Mouse (Mus musculus): ENCODE data around the gene Fah. TPM values are rescaled to one million over a fixed set of nuclear protein-coding genes. Genes with fewer than 3 reads are reported as not detected.

The Fah gene
- polyA plus RNA-seq, 1 experiment from 2014 or later = 10.7 TPM

- ATAC-seq (ENCODE audit: insufficient read depth) = no peak
- Histone ChIP-seq H3K9me3 (ENCODE audit: low read depth, low read length) (no peaks in the 10 kb centered on the region), H3K4me1 (ENCODE audit: insufficient read depth) (no peaks in the 10 kb centered on the region), H3K27me3 (ENCODE audit: insufficient read depth, low read length) (no peaks in the 10 kb centered on the region), H3K4me2 (no peak overlapping the region), H3K27ac (ENCODE audit: low read depth) (no peak overlapping the region), H3K36me3 (ENCODE audit: insufficient read depth) (peaks cover 14% of the 10 kb centered on the region), H3K9ac (no peak overlapping the region), H3K4me3 (ENCODE audit: low read depth, low read length) (no peak overlapping the region)
- no peak for TF ChIP-seq CTCF (IDR thresholded peaks at IDR 0.05; ENCODE audit: low read depth)
- WGBS = 71% methylated on average over 1 of the region's 1 CpGs
- DNase-seq = no peak
These were observed 5.1 kb upstream of the Fah start for GRCm38 (mm10) chr7:84611609-84612008.

- peak overlapping the region; percentile 94 for H3K4me2 ChIP-seq
- no peaks in the 10 kb centered on the region for H3K9me3 ChIP-seq (ENCODE audit: low read depth, low read length)
- no peak overlapping the region for H3K27ac ChIP-seq (ENCODE audit: low read depth)
- WGBS = under 1% methylated on average over 36 of the region's 36 CpGs
- H3K36me3 ChIP-seq (ENCODE audit: insufficient read depth) = no peaks in the 10 kb centered on the region
- no peak for TF ChIP-seq CTCF (IDR thresholded peaks at IDR 0.05; ENCODE audit: low read depth)
- H3K27me3 ChIP-seq (ENCODE audit: insufficient read depth, low read length) = no peaks in the 10 kb centered on the region
- H3K4me1 ChIP-seq (ENCODE audit: insufficient read depth) = 0 out of 2 replicates have a peak, but pooled peaks cover 4% of the 10 kb centered on the region
- H3K9ac ChIP-seq = peak overlapping the region; percentile 54
- DNase-seq (peak; percentile 50), ATAC-seq (ENCODE audit: insufficient read depth) (peak; percentile 94)
- peak overlapping the region; percentile 57 for H3K4me3 ChIP-seq (ENCODE audit: low read depth, low read length)
These were observed 724 bp downstream of the Fah start for GRCm38 (mm10) chr7:84605704-84606292.

GRCm38 (mm10) chr7:84605033-84605687 lies 1.4 kb downstream of the Fah start:
- Histone ChIP-seq H3K4me2 (peak overlapping the region; percentile 94), H3K27me3 (ENCODE audit: insufficient read depth, low read length) (no peaks in the 10 kb centered on the region), H3K36me3 (ENCODE audit: insufficient read depth) (no peaks in the 10 kb centered on the region), H3K27ac (ENCODE audit: low read depth) (no peak overlapping the region), H3K9ac (peak overlapping the region; percentile 54), H3K9me3 (ENCODE audit: low read depth, low read length) (no peaks in the 10 kb centered on the region), H3K4me3 (ENCODE audit: low read depth, low read length) (peak overlapping the region; percentile 57), H3K4me1 (ENCODE audit: insufficient read depth) (0 out of 2 replicates have a peak, but pooled peaks cover 4% of the 10 kb centered on the region)
- TF ChIP-seq CTCF (IDR thresholded peaks at IDR 0.05; ENCODE audit: low read depth) = no peak
- WGBS = 9% methylated on average over 19 of the region's 19 CpGs
- ATAC-seq (ENCODE audit: insufficient read depth) (peak; percentile 48; the same call in 1 of the 2 replicates), DNase-seq (peak; percentile 23)

GRCm38 (mm10) chr7:84604501-84604900 lies 2.0 kb downstream of the Fah start:
- WGBS = 70% methylated on average over 3 of the region's 3 CpGs
- Histone ChIP-seq H3K9ac (no peak overlapping the region), H3K27me3 (ENCODE audit: insufficient read depth, low read length) (no peaks in the 10 kb centered on the region), H3K4me2 (no peak overlapping the region; the same call in 1 of the 2 replicates), H3K36me3 (ENCODE audit: insufficient read depth) (no peaks in the 10 kb centered on the region), H3K27ac (ENCODE audit: low read depth) (no peak overlapping the region), H3K4me1 (ENCODE audit: insufficient read depth) (0 out of 2 replicates have a peak, but pooled peaks cover 4% of the 10 kb centered on the region), H3K9me3 (ENCODE audit: low read depth, low read length) (no peaks in the 10 kb centered on the region), H3K4me3 (ENCODE audit: low read depth, low read length) (no peak overlapping the region)
- TF ChIP-seq CTCF (IDR thresholded peaks at IDR 0.05; ENCODE audit: low read depth) = no peak
- no peak for ATAC-seq (ENCODE audit: insufficient read depth)
- no peak for DNase-seq

- no peaks in the 10 kb centered on the region for H3K27me3 ChIP-seq (ENCODE audit: insufficient read depth, low read length)
- H3K36me3 ChIP-seq (ENCODE audit: insufficient read depth) = no peaks in the 10 kb centered on the region
- no peak overlapping the region for H3K9ac ChIP-seq
- H3K9me3 ChIP-seq (ENCODE audit: low read depth, low read length) = no peaks in the 10 kb centered on the region
- TF ChIP-seq CTCF (IDR thresholded peaks at IDR 0.05; ENCODE audit: low read depth) = no peak
- WGBS = 76% methylated on average over 3 of the region's 3 CpGs
- H3K4me3 ChIP-seq (ENCODE audit: low read depth, low read length) = no peak overlapping the region
- no peak overlapping the region for H3K4me2 ChIP-seq
- DNase-seq = no peak
- 0 out of 2 replicates have a peak, but pooled peaks cover 4% of the 10 kb centered on the region for H3K4me1 ChIP-seq (ENCODE audit: insufficient read depth)
- ATAC-seq (ENCODE audit: insufficient read depth) = no peak
- no peak overlapping the region for H3K27ac ChIP-seq (ENCODE audit: low read depth)
These were observed 5.2 kb downstream of the Fah start for GRCm38 (mm10) chr7:84601331-84601730.

GRCm38 (mm10) chr7:84600631-84601030 lies 5.9 kb downstream of the Fah start:
- no peak for TF ChIP-seq CTCF (IDR thresholded peaks at IDR 0.05; ENCODE audit: low read depth)
- Histone ChIP-seq H3K36me3 (ENCODE audit: insufficient read depth) (no peaks in the 10 kb centered on the region), H3K27ac (ENCODE audit: low read depth) (no peak overlapping the region), H3K4me1 (ENCODE audit: insufficient read depth) (0 out of 2 replicates have a peak, but pooled peaks cover 4% of the 10 kb centered on the region), H3K4me2 (no peak overlapping the region), H3K27me3 (ENCODE audit: insufficient read depth, low read length) (no peaks in the 10 kb centered on the region), H3K4me3 (ENCODE audit: low read depth, low read length) (no peak overlapping the region), H3K9me3 (ENCODE audit: low read depth, low read length) (no peaks in the 10 kb centered on the region), H3K9ac (no peak overlapping the region)
- DNase-seq = no peak
- WGBS = 85% methylated on average over 2 of the region's 2 CpGs
- no peak for ATAC-seq (ENCODE audit: insufficient read depth)

GRCm38 (mm10) chr7:84596633-84597032 lies 9.9 kb downstream of the Fah start:
- WGBS = 79% methylated on average over 3 of the region's 3 CpGs
- Histone ChIP-seq H3K4me2 (no peak overlapping the region), H3K9ac (no peak overlapping the region), H3K36me3 (ENCODE audit: insufficient read depth) (no peaks in the 10 kb centered on the region), H3K4me3 (ENCODE audit: low read depth, low read length) (no peak overlapping the region), H3K27me3 (ENCODE audit: insufficient read depth, low read length) (no peaks in the 10 kb centered on the region), H3K9me3 (ENCODE audit: low read depth, low read length) (no peaks in the 10 kb centered on the region), H3K4me1 (ENCODE audit: insufficient read depth) (no peaks in the 10 kb centered on the region), H3K27ac (ENCODE audit: low read depth) (no peak overlapping the region)
- ATAC-seq (ENCODE audit: insufficient read depth) = no peak
- no peak for DNase-seq
- no peak for TF ChIP-seq CTCF (IDR thresholded peaks at IDR 0.05; ENCODE audit: low read depth)

Measured in lung, embryonic 14.5 days (tissue).